14 mouse cellular contexts compared by ENCODE assay signal in genomic region chr1:131167612-131168011, GRCm38 (mm10).
"Had no signal": no experiment of that assay in that cellular context is flagged by ENCODE, and none has a peak within 500 bp of the region (broad histone marks: within the 10 kb centered on the region; RNA-seq: fewer than 3 reads in every experiment).

No protein-coding gene starts in this region.

- H3K4me3 ChIP-seq: liver, embryonic 13.5 days had no signal

- DNase-seq: kidney, adult 18-20 months; kidney, adult 9 months; kidney, postnatal 14 days; kidney, postnatal 4 days; liver, embryonic 13.5 days; lung, adult 2 months; lung, postnatal 14 days; lung, postnatal 4 days; midbrain, embryonic 14.5 days; right cerebral cortex, postnatal 4 days; thymus, adult 2 months; thymus, postnatal 14 days; thymus, postnatal 4 days had no signal

- H3K27ac ChIP-seq: liver, embryonic 13.5 days; stomach, postnatal 0 days had no signal

- H3K4me1 ChIP-seq: liver, embryonic 13.5 days had no signal
